Comparison of ENCODE assay signal across 8 mouse cellular contexts in genomic region chr17:56233818-56234469, GRCm38 (mm10). TPM values are rescaled to one million over a fixed set of nuclear protein-coding genes. Genes with fewer than 3 reads are reported as not detected.
DNase-seq lines count a peak whose midpoint lies in the region; ATAC-seq and TF ChIP-seq lines count a peak whose summit lies in the region.

No protein-coding gene starts in this region.

- peaks cover 0 to 6% of the 10 kb centered on the region in 2 experiments; a peak in 1 of 4 replicates for H3K4me1 ChIP-seq in ES-E14 (ENCODE audit: control insufficient read depth in 2 of 2, insufficient read depth in 2 of 2, low read length in 2 of 2, poor library complexity in 1 of 2)
- H3K4me1 ChIP-seq in forebrain, embryonic 13.5 days = peaks cover 15% of the 10 kb centered on the region
- H3K4me1 ChIP-seq in neural tube, embryonic 12.5 days = peaks cover 10% of the 10 kb centered on the region

- H3K36me3 ChIP-seq in ES-E14 (ENCODE audit: control insufficient read depth, insufficient read depth, low read length, poor library complexity, severe bottlenecking) = no peaks in the 10 kb centered on the region
- no peaks in the 10 kb centered on the region for H3K36me3 ChIP-seq in forebrain, embryonic 13.5 days (ENCODE audit: poor library complexity, severe bottlenecking)
- no peaks in the 10 kb centered on the region for H3K36me3 ChIP-seq in neural tube, embryonic 12.5 days

- ATAC-seq in forebrain, embryonic 13.5 days = peak; percentile 94
- peak; percentile 97 for ATAC-seq in neural tube, embryonic 12.5 days (ENCODE audit: low FRiP score, low read depth)
- ATAC-seq in erythroblast, adult 5-6 weeks (replicated peaks; ENCODE audit: low FRiP score, poor library complexity, severe bottlenecking) = no peak

- H3K9me3 ChIP-seq in ES-E14 (ENCODE audit: control insufficient read depth, insufficient read depth, low read depth, low read length) = no peaks in the 10 kb centered on the region
- H3K9me3 ChIP-seq in forebrain, embryonic 13.5 days (replicated peaks) = no peaks in the 10 kb centered on the region
- no peaks in the 10 kb centered on the region for H3K9me3 ChIP-seq in neural tube, embryonic 12.5 days

- no peak overlapping the region for H3K9ac ChIP-seq in ES-E14 (ENCODE audit: insufficient read depth, low read depth, low read length, poor library complexity, severe bottlenecking)
- H3K9ac ChIP-seq in forebrain, embryonic 13.5 days = peak overlapping the region; percentile 30; the same call in 1 of the 2 replicates
- no peak overlapping the region for H3K9ac ChIP-seq in neural tube, embryonic 12.5 days

- no peaks in the 10 kb centered on the region for H3K27me3 ChIP-seq in forebrain, embryonic 13.5 days
- H3K27me3 ChIP-seq in neural tube, embryonic 12.5 days (replicated peaks) = no peaks in the 10 kb centered on the region

- DNase-seq in ES-E14 (ENCODE audit: low read depth, low spot score) = peak; percentile 77
- peak; percentile 73 for DNase-seq in brain, embryonic 18.5 days (ENCODE audit: low read depth, low spot score)
- peak; percentile 68 for DNase-seq in kidney, adult 11 months
- DNase-seq in left cerebral cortex, postnatal 25 days (ENCODE audit: low spot score in 2 of 2) = peak; percentile 87 to 93
- DNase-seq in spleen, postnatal 4 days (ENCODE audit: low spot score in 2 of 2) = no peak

- WGBS in forebrain, embryonic 13.5 days = 4% methylated on average over 14 of the region's 14 CpGs
- 2% methylated on average over 14 of the region's 14 CpGs for WGBS in neural tube, embryonic 12.5 days

- intact Hi-C loops in left cerebral cortex, postnatal 25 days (cut with DNase I) = loop anchor here (1.0 kb wide), 1 partner anchor 17 kb away; no protein-coding TSS in a partner anchor

- in situ Hi-C loops in ES-E14 (cut with MboI; ENCODE audit: low sequenced_read_pairs in 2 of 2, unreplicated experiment in 2 of 2) = no loop called here

- peak overlapping the region; percentile 48 for H3K4me2 ChIP-seq in forebrain, embryonic 13.5 days
- peak overlapping the region; percentile 53 for H3K4me2 ChIP-seq in neural tube, embryonic 12.5 days (replicated peaks)

- no peak overlapping the region for H3K4me3 ChIP-seq in ES-E14 (ENCODE audit: insufficient read depth in 1 of 2, low read depth in 1 of 2, low read length in 2 of 2, poor library complexity in 1 of 2, severe bottlenecking in 1 of 2)
- peak overlapping the region; percentile 12 for H3K4me3 ChIP-seq in forebrain, embryonic 13.5 days
- H3K4me3 ChIP-seq in neural tube, embryonic 12.5 days = peak overlapping the region; percentile 13; the same call in 1 of the 2 replicates

- H3K27ac ChIP-seq in ES-E14 (ENCODE audit: insufficient read depth, low read depth, low read length, poor library complexity, severe bottlenecking) = no peak overlapping the region
- H3K27ac ChIP-seq in forebrain, embryonic 13.5 days = peak overlapping the region; percentile 74
- no peak overlapping the region for H3K27ac ChIP-seq in neural tube, embryonic 12.5 days

TF ChIP-seq in ES-E14, 5 proteins besides CTCF, POLR2A, EP300 and RAD21:
- TF ChIP-seq ZC3H11A (IDR thresholded peaks at IDR 0.05; ENCODE audit: borderline replicate concordance, low read depth, low read length) = no peak
- TF ChIP-seq MAFK (IDR thresholded peaks at IDR 0.05; ENCODE audit: insufficient read depth, low read depth, low read length) = no peak
- TF ChIP-seq ZNF384 (IDR thresholded peaks at IDR 0.05; ENCODE audit: low read depth, low read length) = no peak
- TF ChIP-seq CHD2 (IDR thresholded peaks at IDR 0.05; ENCODE audit: low read depth, low read length) = no peak
- TF ChIP-seq HCFC1 (IDR thresholded peaks at IDR 0.05; ENCODE audit: borderline replicate concordance, insufficient read depth, low read length) = no peak

RNA-seq across cellular contexts. Expression of gene Dpp9, which starts 15.2 kb away (rescaled TPM):
- 27.4 and 27.5 TPM in 2 replicates for total RNA-seq in ES-E14 (2012; rRNA removed)
- 32.5 and 33.0 TPM in 2 replicates for polyA plus RNA-seq in forebrain, embryonic 13.5 days (2015; fragmentation: Nextera tagmentation; extraction: Ambion mirVana)
- total RNA-seq in left cerebral cortex, postnatal 25 days (2021) = 10 to 100 TPM; 68.3 to 71.4 TPM
- polyA plus RNA-seq in neural tube, embryonic 12.5 days (2016; fragmentation: Nextera tagmentation; extraction: Ambion mirVana) = 35.0 and 35.1 TPM in 2 replicates
- 9.8 and 11.5 TPM in 2 replicates for total RNA-seq in erythroblast, adult 5-6 weeks (2015; ENCODE audit: low replicate concordance)
- total RNA-seq in erythroblast, adult 5-6 weeks (2017; ENCODE audit: low replicate concordance) = 5.2 TPM in 2 replicates

RNA-seq across cellular contexts. Expression of gene Fem1a, which starts 22.7 kb away (rescaled TPM):
- total RNA-seq in ES-E14 (2012; rRNA removed) = 18.8 and 18.9 TPM in 2 replicates
- polyA plus RNA-seq in forebrain, embryonic 13.5 days (2015; fragmentation: Nextera tagmentation; extraction: Ambion mirVana) = 16.5 and 19.3 TPM in 2 replicates
- total RNA-seq in left cerebral cortex, postnatal 25 days (2021) = 10 to 100 TPM; 33.5 to 34.1 TPM
- 19.9 and 20.6 TPM in 2 replicates for polyA plus RNA-seq in neural tube, embryonic 12.5 days (2016; fragmentation: Nextera tagmentation; extraction: Ambion mirVana)
- 2.7 TPM in 2 replicates for total RNA-seq in erythroblast, adult 5-6 weeks (2015; ENCODE audit: low replicate concordance)
- 4.9 and 5.3 TPM in 2 replicates for total RNA-seq in erythroblast, adult 5-6 weeks (2017; ENCODE audit: low replicate concordance)

RNA-seq across cellular contexts. Expression of gene Ticam1, which starts 42.6 kb away (rescaled TPM):
- total RNA-seq in ES-E14 (2012; rRNA removed) = 2.4 and 2.8 TPM in 2 replicates
- 1.4 and 1.6 TPM in 2 replicates for polyA plus RNA-seq in forebrain, embryonic 13.5 days (2015; fragmentation: Nextera tagmentation; extraction: Ambion mirVana)
- 1 to 10 TPM; 5.2 to 5.4 TPM for total RNA-seq in left cerebral cortex, postnatal 25 days (2021)
- polyA plus RNA-seq in neural tube, embryonic 12.5 days (2016; fragmentation: Nextera tagmentation; extraction: Ambion mirVana) = 1.5 and 2.0 TPM in 2 replicates
- total RNA-seq in erythroblast, adult 5-6 weeks (2015; ENCODE audit: low replicate concordance) = 2.5 and 5.0 TPM in 2 replicates
- 1.3 and 2.8 TPM in 2 replicates for total RNA-seq in erythroblast, adult 5-6 weeks (2017; ENCODE audit: low replicate concordance)

RNA-seq across cellular contexts. Expression of gene Mydgf, which starts 50.2 kb away (rescaled TPM):
- 71.1 and 95.2 TPM in 2 replicates for total RNA-seq in ES-E14 (2012; rRNA removed)
- 56.8 and 64.5 TPM in 2 replicates for polyA plus RNA-seq in forebrain, embryonic 13.5 days (2015; fragmentation: Nextera tagmentation; extraction: Ambion mirVana)
- 10 to 100 TPM; 40.5 to 42.1 TPM for total RNA-seq in left cerebral cortex, postnatal 25 days (2021)
- polyA plus RNA-seq in neural tube, embryonic 12.5 days (2016; fragmentation: Nextera tagmentation; extraction: Ambion mirVana) = 65.5 and 65.9 TPM in 2 replicates
- total RNA-seq in erythroblast, adult 5-6 weeks (2015; ENCODE audit: low replicate concordance) = 7.9 and 20.5 TPM in 2 replicates
- total RNA-seq in erythroblast, adult 5-6 weeks (2017; ENCODE audit: low replicate concordance) = 12.0 and 14.9 TPM in 2 replicates

RNA-seq across cellular contexts. Expression of gene Plin3, which starts 58.7 kb away (rescaled TPM):
- total RNA-seq in ES-E14 (2012; rRNA removed) = 40.5 and 53.9 TPM in 2 replicates
- polyA plus RNA-seq in forebrain, embryonic 13.5 days (2015; fragmentation: Nextera tagmentation; extraction: Ambion mirVana) = 18.3 and 21.8 TPM in 2 replicates
- 10 to 100 TPM in 1 of 2 experiments, 1 to 10 TPM in 1; 7.6 to 10.3 TPM for total RNA-seq in left cerebral cortex, postnatal 25 days (2021)
- 29.0 and 31.7 TPM in 2 replicates for polyA plus RNA-seq in neural tube, embryonic 12.5 days (2016; fragmentation: Nextera tagmentation; extraction: Ambion mirVana)
- 3.1 and 4.0 TPM in 2 replicates for total RNA-seq in erythroblast, adult 5-6 weeks (2015; ENCODE audit: low replicate concordance)
- total RNA-seq in erythroblast, adult 5-6 weeks (2017; ENCODE audit: low replicate concordance) = 5.4 and 5.9 TPM in 2 replicates

Comparison
In these comparisons a context has a peak if more than half of its experiments do, and no peak if none do; other contexts are left out.
1. DNase-seq: peak in ES-E14 (single experiment), brain, embryonic 18.5 days (single experiment), kidney, adult 11 months (single experiment) and left cerebral cortex, postnatal 25 days (2 of 2); none in spleen, postnatal 4 days (0 of 2).
2. H3K4me3 ChIP-seq: peak in forebrain, embryonic 13.5 days (single experiment) and neural tube, embryonic 12.5 days (single experiment); none in ES-E14 (0 of 2).